Mouse (Mus musculus): ENCODE data around the gene Aldh1a3. TPM values are rescaled to one million over a fixed set of nuclear protein-coding genes. Genes with fewer than 3 reads are reported as not detected.
A peak's percentile ranks its signal among the peaks of the same experiment; 100 is the strongest.

Aldh1a3 gene
- polyA plus RNA-seq, 1 experiment = 2.0 TPM

GRCm38 (mm10) chr7:66405541-66405940 is 21.8 kb downstream of the Aldh1a3 start:
- no peak for TF ChIP-seq E2F4 (IDR thresholded peaks at IDR 0.05; ENCODE audit: insufficient read depth)
- no peak for TF ChIP-seq TCF12 (IDR thresholded peaks at IDR 0.05; ENCODE audit: insufficient read depth, poor library complexity, severe bottlenecking)
- no peak for TF ChIP-seq CEBPB (IDR thresholded peaks at IDR 0.05; ENCODE audit: insufficient read depth, poor library complexity, severe bottlenecking)
- no peak for TF ChIP-seq MAX (IDR thresholded peaks at IDR 0.05; ENCODE audit: low read depth)
- TF ChIP-seq REST (IDR thresholded peaks at IDR 0.05; ENCODE audit: insufficient read depth, insufficient read length) = no peak
- no peak for TF ChIP-seq MYOD1 (IDR thresholded peaks at IDR 0.05; ENCODE audit: control insufficient read depth in 1 of 3, insufficient read length in 2 of 3, low read depth in 2 of 3)
- no peak for TF ChIP-seq POLR2A (IDR thresholded peaks at IDR 0.05; ENCODE audit: insufficient read length, low read depth)
- no peak for TF ChIP-seq TCF3 (IDR thresholded peaks at IDR 0.05; ENCODE audit: insufficient read length, low read depth)
- TF ChIP-seq POLR2AphosphoS2 (IDR thresholded peaks at IDR 0.05; ENCODE audit: insufficient read length, low read depth) = no peak
- no peak for TF ChIP-seq USF1 (IDR thresholded peaks at IDR 0.05; ENCODE audit: low read depth)
- TF ChIP-seq MYOG (IDR thresholded peaks at IDR 0.05; ENCODE audit: control insufficient read depth in 1 of 3, insufficient read depth in 1 of 3, insufficient read length in 2 of 3, low read depth in 2 of 3) = no peak
- TF ChIP-seq SRF (IDR thresholded peaks at IDR 0.05; ENCODE audit: control insufficient read depth, insufficient read length, low read depth) = no peak
- H3K4me2 ChIP-seq (ENCODE audit: low read depth) = no peak overlapping the region
- H3K27me3 ChIP-seq (ENCODE audit: control insufficient read depth, insufficient read depth, insufficient read length) = no peaks in the 10 kb centered on the region
- no peaks in the 10 kb centered on the region for H3K79me2 ChIP-seq (ENCODE audit: control insufficient read depth, insufficient read depth)
- H3ac ChIP-seq (ENCODE audit: control insufficient read depth, insufficient read length) = no peak overlapping the region
- no peak overlapping the region for H3K4me3 ChIP-seq
- H3K36me3 ChIP-seq (ENCODE audit: control insufficient read depth, insufficient read depth) = no peaks in the 10 kb centered on the region

- Histone ChIP-seq H3K4me3 (no peak overlapping the region), H3ac (ENCODE audit: control insufficient read depth, insufficient read length) (no peak overlapping the region), H3K4me2 (ENCODE audit: low read depth) (no peak overlapping the region), H3K79me2 (ENCODE audit: control insufficient read depth, insufficient read depth) (no peaks in the 10 kb centered on the region), H3K27me3 (ENCODE audit: control insufficient read depth, insufficient read depth, insufficient read length) (no peaks in the 10 kb centered on the region), H3K36me3 (ENCODE audit: control insufficient read depth, insufficient read depth) (no peaks in the 10 kb centered on the region)
- no peak for TF ChIP-seq CEBPB (IDR thresholded peaks at IDR 0.05; ENCODE audit: insufficient read depth, poor library complexity, severe bottlenecking)
- TF ChIP-seq SRF (IDR thresholded peaks at IDR 0.05; ENCODE audit: control insufficient read depth, insufficient read length, low read depth) = no peak
- TF ChIP-seq MYOD1 (IDR thresholded peaks at IDR 0.05; ENCODE audit: control insufficient read depth in 1 of 3, insufficient read length in 2 of 3, low read depth in 2 of 3) = no peak
- TF ChIP-seq MYOG (IDR thresholded peaks at IDR 0.05; ENCODE audit: control insufficient read depth in 1 of 3, insufficient read depth in 1 of 3, insufficient read length in 2 of 3, low read depth in 2 of 3) = peak in 1 of 3 experiments; percentile 14
- TF ChIP-seq REST (IDR thresholded peaks at IDR 0.05; ENCODE audit: insufficient read depth, insufficient read length) = no peak
These were observed 22.5 kb downstream of the Aldh1a3 start for GRCm38 (mm10) chr7:66404802-66405201.

GRCm38 (mm10) chr7:66404141-66404540 is 23.2 kb downstream of the Aldh1a3 start:
- Histone ChIP-seq H3K4me3 (no peak overlapping the region), H3K4me2 (ENCODE audit: low read depth) (no peak overlapping the region), H3K79me2 (ENCODE audit: control insufficient read depth, insufficient read depth) (no peaks in the 10 kb centered on the region), H3K27me3 (ENCODE audit: control insufficient read depth, insufficient read depth, insufficient read length) (no peaks in the 10 kb centered on the region), H3ac (ENCODE audit: control insufficient read depth, insufficient read length) (no peak overlapping the region), H3K36me3 (ENCODE audit: control insufficient read depth, insufficient read depth) (no peaks in the 10 kb centered on the region)
- TF ChIP-seq USF1 (IDR thresholded peaks at IDR 0.05; ENCODE audit: low read depth) (no peak), REST (IDR thresholded peaks at IDR 0.05; ENCODE audit: insufficient read depth, insufficient read length) (no peak), MYOD1 (IDR thresholded peaks at IDR 0.05; ENCODE audit: control insufficient read depth in 1 of 3, insufficient read length in 2 of 3, low read depth in 2 of 3) (no peak), POLR2AphosphoS2 (IDR thresholded peaks at IDR 0.05; ENCODE audit: insufficient read length, low read depth) (no peak), E2F4 (IDR thresholded peaks at IDR 0.05; ENCODE audit: insufficient read depth) (no peak), SRF (IDR thresholded peaks at IDR 0.05; ENCODE audit: control insufficient read depth, insufficient read length, low read depth) (no peak), MYOG (IDR thresholded peaks at IDR 0.05; ENCODE audit: control insufficient read depth in 1 of 3, insufficient read depth in 1 of 3, insufficient read length in 2 of 3, low read depth in 2 of 3) (no peak), TCF12 (IDR thresholded peaks at IDR 0.05; ENCODE audit: insufficient read depth, poor library complexity, severe bottlenecking) (no peak), POLR2A (IDR thresholded peaks at IDR 0.05; ENCODE audit: insufficient read length, low read depth) (no peak), MAX (IDR thresholded peaks at IDR 0.05; ENCODE audit: low read depth) (no peak), CEBPB (IDR thresholded peaks at IDR 0.05; ENCODE audit: insufficient read depth, poor library complexity, severe bottlenecking) (no peak), TCF3 (IDR thresholded peaks at IDR 0.05; ENCODE audit: insufficient read length, low read depth) (no peak)

GRCm38 (mm10) chr7:66402876-66403275 is 24.4 kb downstream of the Aldh1a3 start:
- H3K27me3 ChIP-seq (ENCODE audit: control insufficient read depth, insufficient read depth, insufficient read length) = no peaks in the 10 kb centered on the region
- no peak overlapping the region for H3K4me3 ChIP-seq
- no peaks in the 10 kb centered on the region for H3K36me3 ChIP-seq (ENCODE audit: control insufficient read depth, insufficient read depth)
- H3K4me2 ChIP-seq (ENCODE audit: low read depth) = no peak overlapping the region
- TF ChIP-seq POLR2AphosphoS2 (IDR thresholded peaks at IDR 0.05; ENCODE audit: insufficient read length, low read depth) = no peak
- TF ChIP-seq SRF (IDR thresholded peaks at IDR 0.05; ENCODE audit: control insufficient read depth, insufficient read length, low read depth) = no peak
- TF ChIP-seq REST (IDR thresholded peaks at IDR 0.05; ENCODE audit: insufficient read depth, insufficient read length) = no peak
- no peak for TF ChIP-seq USF1 (IDR thresholded peaks at IDR 0.05; ENCODE audit: low read depth)
- no peak for TF ChIP-seq MYOG (IDR thresholded peaks at IDR 0.05; ENCODE audit: control insufficient read depth in 1 of 3, insufficient read depth in 1 of 3, insufficient read length in 2 of 3, low read depth in 2 of 3)
- no peak for TF ChIP-seq TCF12 (IDR thresholded peaks at IDR 0.05; ENCODE audit: insufficient read depth, poor library complexity, severe bottlenecking)
- no peak for TF ChIP-seq E2F4 (IDR thresholded peaks at IDR 0.05; ENCODE audit: insufficient read depth)
- TF ChIP-seq POLR2A (IDR thresholded peaks at IDR 0.05; ENCODE audit: insufficient read length, low read depth) = no peak
- TF ChIP-seq MAX (IDR thresholded peaks at IDR 0.05; ENCODE audit: low read depth) = no peak
- no peak for TF ChIP-seq MYOD1 (IDR thresholded peaks at IDR 0.05; ENCODE audit: control insufficient read depth in 1 of 3, insufficient read length in 2 of 3, low read depth in 2 of 3)
- TF ChIP-seq CEBPB (IDR thresholded peaks at IDR 0.05; ENCODE audit: insufficient read depth, poor library complexity, severe bottlenecking) = no peak
- no peak for TF ChIP-seq TCF3 (IDR thresholded peaks at IDR 0.05; ENCODE audit: insufficient read length, low read depth)
- no peaks in the 10 kb centered on the region for H3K79me2 ChIP-seq (ENCODE audit: control insufficient read depth, insufficient read depth)
- H3ac ChIP-seq (ENCODE audit: control insufficient read depth, insufficient read length) = no peak overlapping the region

Measured in myocyte (in vitro differentiated cells).